Mouse (Mus musculus) CH12.LX (cell line): ENCODE measurements at regions not wholly inside any gene's neighbourhood (a gene's known extent, or its start where the extent isn't known, plus 50 kb on each side); places are given as distances from the start of the nearest gene placed in this dataset.
"Not testable (repeated sequence)": the region's sequence is repeated elsewhere in the genome, so short reads cannot be mapped to it uniquely, and the experiment has no call there.

ENCODE experiments used
- DNase-seq: peaks from one replicate; pipeline ENCODE4 v3.0.0-alpha.2; 2013; ENCODE audit errors: extremely low read depth
- H3K27ac ChIP-seq: 2 replicates; pipeline ENCODE4 v1.5.1; 2012; ENCODE audit warnings: low read depth, mild to moderate bottlenecking, control low read depth, moderate library complexity; ENCODE audit not compliant: insufficient read depth
- H3K27me3 ChIP-seq: replicated peaks from 2 replicates; pipeline ENCODE3; 2012; ENCODE audit warnings: inconsistent platforms
- H3K36me3 ChIP-seq, 2 experiments: replicated peaks in 1 of 2; 2 replicates each; pipeline versions ENCODE3 to v1.6.1; 2012; ENCODE audit warnings: inconsistent platforms in 1 of 2, low read length in 1 of 2, mild to moderate bottlenecking in 1 of 2, mixed read lengths in 1 of 2, moderate library complexity in 1 of 2; ENCODE audit not compliant: control insufficient read depth in 1 of 2, insufficient read depth in 1 of 2
- H3K4me1 ChIP-seq, 2 experiments: 2 replicates each; pipeline ENCODE4 v1.6.1; 2012; ENCODE audit warnings: inconsistent platforms in 1 of 2, moderate library complexity in 1 of 2; ENCODE audit not compliant: insufficient read depth in 2 of 2, control insufficient read depth in 1 of 2
- H3K4me2 ChIP-seq: 2 replicates; pipeline ENCODE4 v1.6.1; 2012; ENCODE audit warnings: low read depth, mild to moderate bottlenecking, control low read depth; ENCODE audit not compliant: poor library complexity, insufficient read depth, severe bottlenecking
- H3K4me3 ChIP-seq, 3 experiments: fragments of 150-350 bp in 1 of 3; sonication (generic) in 1 of 3; replicated peaks in 1 of 3; 2 replicates each; pipeline versions ENCODE3 to v1.5.1; 2011 to 2012; ENCODE audit warnings: low read depth in 2 of 3, low read length in 2 of 3, mild to moderate bottlenecking in 2 of 3, moderate library complexity in 2 of 3, control low read depth in 1 of 3, improper control_type of control experiment in 1 of 3, inconsistent platforms in 1 of 3, mixed read lengths in 1 of 3; ENCODE audit not compliant: poor library complexity in 1 of 3
- H3K79me2 ChIP-seq: replicated peaks from 2 replicates; pipeline ENCODE4 v1.6.1; 2012; ENCODE audit warnings: mild to moderate bottlenecking, moderate library complexity; ENCODE audit not compliant: control insufficient read depth, poor library complexity, insufficient read depth, severe bottlenecking; ENCODE audit errors: extremely low read depth
- H3K9ac ChIP-seq: 2 replicates; pipeline ENCODE4 v1.6.1; 2012; ENCODE audit warnings: low read depth, mild to moderate bottlenecking, control low read depth, moderate library complexity; ENCODE audit not compliant: insufficient read depth
- H3K9me3 ChIP-seq: replicated peaks from 2 replicates; pipeline ENCODE3; 2012; ENCODE audit warnings: low read length, inconsistent platforms, mixed read lengths
- CTCF ChIP-seq, 2 experiments: IDR thresholded peaks in 1 of 2; conservative IDR thresholded peaks in 1 of 2; 2 replicates each; pipeline ENCODE4 v1.5.1; 2011 to 2012; ENCODE audit warnings: low read depth in 2 of 2, low read length in 2 of 2, improper control_type of control experiment in 1 of 2, inconsistent platforms in 1 of 2, mild to moderate bottlenecking in 1 of 2, moderate library complexity in 1 of 2
- ELF1 ChIP-seq: IDR thresholded peaks from 2 replicates; pipeline ENCODE4 v1.6.1; 2014; ENCODE audit warnings: low read depth, mild to moderate bottlenecking, inconsistent platforms, low read length, improper control_type of control experiment
- HCFC1 ChIP-seq: IDR thresholded peaks from 2 replicates; pipeline ENCODE4 v1.6.1; 2012; ENCODE audit warnings: low read depth, mild to moderate bottlenecking, inconsistent platforms, low read length, improper control_type of control experiment
- IRF4 ChIP-seq: IDR thresholded peaks from 2 replicates; pipeline ENCODE4 v1.6.1; 2014; ENCODE audit warnings: low read depth, mild to moderate bottlenecking, inconsistent platforms, low read length, improper control_type of control experiment
- KAT2A ChIP-seq: IDR thresholded peaks from 2 replicates; pipeline ENCODE4 v1.6.1; 2012; ENCODE audit warnings: low read length, improper control_type of control experiment, inconsistent platforms; ENCODE audit not compliant: insufficient replicate concordance
- MAX ChIP-seq: IDR thresholded peaks from 2 replicates; pipeline ENCODE4 v1.6.1; 2011; ENCODE audit warnings: low read length, improper control_type of control experiment
- MEF2A ChIP-seq: IDR thresholded peaks from 2 replicates; pipeline ENCODE4 v1.6.1; 2014; ENCODE audit warnings: low read depth, mild to moderate bottlenecking, inconsistent platforms, low read length, improper control_type of control experiment, borderline replicate concordance
- NELFE ChIP-seq: IDR thresholded peaks from 2 replicates; pipeline ENCODE4 v1.6.1; 2011; ENCODE audit warnings: low read depth, low read length, improper control_type of control experiment
- NRF1 ChIP-seq: IDR thresholded peaks from 2 replicates; pipeline ENCODE4 v1.6.1; 2014; ENCODE audit warnings: low read depth, mild to moderate bottlenecking, inconsistent platforms, low read length, improper control_type of control experiment, moderate library complexity
- POLR2A ChIP-seq: IDR thresholded peaks from 2 replicates; pipeline ENCODE4 v1.6.1; 2011; ENCODE audit warnings: low read depth, mild to moderate bottlenecking, improper control_type of control experiment, low read length
- RAD21 ChIP-seq: IDR thresholded peaks from 2 replicates; pipeline ENCODE4 v1.6.1; 2011; ENCODE audit warnings: low read depth, mild to moderate bottlenecking, low read length, improper control_type of control experiment, moderate library complexity
- SMC3 ChIP-seq: IDR thresholded peaks from 2 replicates; pipeline ENCODE4 v1.6.1; 2011; ENCODE audit warnings: low read depth, low read length, improper control_type of control experiment
- TBP ChIP-seq: conservative IDR thresholded peaks from 2 replicates; pipeline ENCODE4 v1.6.1; 2011; ENCODE audit warnings: low read depth, low read length, improper control_type of control experiment
- TCF12 ChIP-seq: IDR thresholded peaks from 2 replicates; pipeline ENCODE4 v1.6.1; 2014; ENCODE audit warnings: low read depth, mild to moderate bottlenecking, inconsistent platforms, low read length, improper control_type of control experiment
- dilution Hi-C: fragments of 300-500 bp; cut with MboI; formaldehyde crosslinking; loops from 2 replicates; pipeline ENCODE4 v1.14.3; 2020; ENCODE audit warnings: low sequenced_read_pairs; ENCODE audit not compliant: extremely low pct_unique_long_range_greater_than_20kb, extremely low pct_ligation_motif_present
- in situ Hi-C: fragments of 300-500 bp; cut with MboI; formaldehyde crosslinking; loops from 3 replicates; pipeline ENCODE4 v1.14.3; 2019; ENCODE audit warnings: low sequenced_read_pairs, low pct_ligation_motif_present, low pct_unique_long_range_greater_than_20kb, mixed read lengths

GRCm38 (mm10) chr8:20120186-20120585 is 217.0 kb downstream of the Gm31371 start:
- H3K27ac ChIP-seq, DNase-seq, H3K79me2 ChIP-seq, H3K9ac ChIP-seq, H3K4me1 ChIP-seq, H3K36me3 ChIP-seq, H3K27me3 ChIP-seq, H3K9me3 ChIP-seq, dilution Hi-C loops, in situ Hi-C loops, H3K4me3 ChIP-seq: not testable (repeated sequence)
- 0 out of 2 replicates have a peak overlapping the region, but pooled peaks have one; percentile 1 for H3K4me2 ChIP-seq

DNA sequence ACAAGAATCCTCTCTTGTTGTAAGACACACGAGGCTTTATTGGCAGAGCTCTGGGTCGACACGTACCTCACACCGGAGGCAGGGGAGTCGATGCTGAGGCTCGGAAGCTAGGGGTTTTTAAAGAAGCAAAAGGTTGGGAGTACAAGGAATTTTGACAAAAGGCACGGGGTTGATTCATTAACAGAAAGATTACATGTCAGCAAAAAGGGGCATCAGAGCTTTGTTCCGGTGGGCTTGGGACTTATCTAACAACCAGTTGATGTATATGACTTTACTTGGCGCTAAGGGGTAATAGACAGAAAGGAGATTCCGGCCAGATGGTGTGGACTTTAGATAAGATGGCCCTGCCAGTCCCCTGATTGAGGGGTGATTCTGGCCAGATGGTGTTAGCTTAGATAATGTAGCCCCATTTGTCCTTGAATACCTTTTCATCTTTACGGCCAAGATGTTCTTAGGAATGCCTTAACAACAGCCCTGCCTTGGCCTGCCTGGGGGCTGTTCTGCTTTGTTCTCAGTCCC is 218.3 kb downstream of the Gm31371 start:
- H3K79me2 ChIP-seq, H3K9me3 ChIP-seq, H3K4me1 ChIP-seq, H3K36me3 ChIP-seq, DNase-seq, H3K27ac ChIP-seq, dilution Hi-C loops, H3K9ac ChIP-seq, H3K27me3 ChIP-seq, in situ Hi-C loops, H3K4me2 ChIP-seq, H3K4me3 ChIP-seq: not testable (repeated sequence)

DNA sequence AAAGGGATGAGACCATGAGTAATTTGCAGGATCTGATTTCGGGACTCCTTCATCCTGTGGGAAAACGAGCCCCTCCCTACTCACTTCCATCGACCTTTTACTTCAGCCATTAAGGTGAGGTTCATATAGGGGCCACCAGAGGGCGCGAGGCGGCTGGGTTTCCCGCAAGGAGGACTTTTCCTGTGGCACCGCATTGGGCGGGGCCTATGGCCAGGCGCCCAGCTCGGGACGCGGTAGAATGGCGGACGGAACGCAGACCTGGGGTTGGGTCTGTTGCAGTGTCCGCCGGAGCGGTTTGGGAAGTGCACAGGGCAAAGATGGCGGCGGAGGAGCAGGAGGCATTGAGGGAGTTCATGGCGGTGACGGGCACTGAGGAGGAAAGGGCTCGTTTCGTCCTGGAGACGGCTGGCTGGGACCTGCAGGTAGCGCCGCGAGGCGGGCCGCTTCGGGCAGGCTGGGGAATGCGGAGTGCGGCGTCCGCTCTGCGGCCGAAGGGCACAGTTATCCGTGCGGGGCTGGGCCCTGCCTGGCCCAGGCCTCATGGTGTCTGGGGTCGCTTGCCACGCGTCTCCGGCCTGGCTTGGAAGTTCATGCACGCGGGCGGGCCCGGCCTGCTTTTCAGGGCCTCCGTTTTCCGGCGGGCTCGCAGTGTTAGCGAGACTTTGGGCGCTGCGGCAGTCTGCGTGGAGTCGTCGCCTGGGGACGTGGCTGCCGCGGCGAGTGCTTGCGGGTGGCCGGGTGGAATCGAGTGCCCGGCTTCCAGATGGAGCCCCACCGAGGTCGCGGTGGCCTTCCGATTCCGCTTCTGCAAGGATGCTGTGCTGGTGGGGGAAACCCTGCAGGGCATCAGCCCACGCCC is 219.1 kb downstream of the Gm31371 start:
- Histone ChIP-seq H3K9ac (peak overlapping the region; percentile 76), H3K4me3 (peak overlapping the region in 2 of 3 experiments; percentile 77 to 78)
- H3K79me2 ChIP-seq, H3K27ac ChIP-seq, H3K36me3 ChIP-seq, H3K9me3 ChIP-seq, H3K4me1 ChIP-seq, H3K4me2 ChIP-seq, dilution Hi-C loops, H3K27me3 ChIP-seq, in situ Hi-C loops: not testable (repeated sequence)
- peak; percentile 94 for DNase-seq
- TF ChIP-seq CTCF (conservative IDR thresholded peaks at IDR 0.05 in 1 of 2, IDR thresholded peaks at IDR 0.05 in 1 of 2; ENCODE audit: low read depth in 2 of 2, low read length in 2 of 2) (peak in 1 of 2 experiments; percentile 52; a peak in 2 of 4 replicates), KAT2A (0 out of 2 replicates have a peak, but pooled peaks have one; percentile 34), TBP (peak; percentile 70), HCFC1 (peak; percentile 72), IRF4 (peak; percentile 28; the same call in 1 of the 2 replicates), TCF12 (peak; percentile 86), MEF2A (peak; percentile 56; the same call in 1 of the 2 replicates), SMC3 (peak; percentile 27), ELF1 (0 out of 2 replicates have a peak, but pooled peaks have one; percentile 35), NRF1 (peak; percentile 58), POLR2A (peak; percentile 67), MAX (0 out of 2 replicates have a peak, but pooled peaks have one; percentile 17), RAD21 (peak; percentile 15), NELFE (peak; percentile 64)

- H3K4me1 ChIP-seq, H3K9me3 ChIP-seq, H3K27me3 ChIP-seq, H3K79me2 ChIP-seq, H3K9ac ChIP-seq, DNase-seq, in situ Hi-C loops, H3K36me3 ChIP-seq, dilution Hi-C loops, H3K27ac ChIP-seq: not testable (repeated sequence)
- Histone ChIP-seq H3K4me2 (peak overlapping the region; percentile 84; the same call in 1 of the 2 replicates), H3K4me3 (peak overlapping the region in 1 of 3 experiments; percentile 20)
Measured at GRCm38 (mm10) chr8:20123545-20123944, 220.4 kb downstream of the Gm31371 start.
